Mouse (Mus musculus) limb, embryonic 10.5 days (tissue): ENCODE results near the gene Mslnl. TPM values are rescaled to one million over a fixed set of nuclear protein-coding genes. Genes with fewer than 3 reads are reported as not detected.

ENCODE experiments used
- DNase-seq: peaks from one replicate; pipeline ENCODE4 v3.0.0-alpha.2; 2017; ENCODE audit warnings: low spot score
- H3K27ac ChIP-seq: fragments of 300-500 bp; sonication (generic); 2 replicates; pipeline ENCODE4 v1.5.1; 2016; ENCODE audit warnings: mild to moderate bottlenecking
- H3K27me3 ChIP-seq: fragments of 300-500 bp; sonication (generic); 2 replicates; pipeline ENCODE4 v1.6.1; 2016; ENCODE audit warnings: low read depth, mild to moderate bottlenecking; ENCODE audit not compliant: poor library complexity, severe bottlenecking
- H3K36me3 ChIP-seq: fragments of 300-500 bp; sonication (generic); 2 replicates; pipeline ENCODE4 v1.6.1; 2016; ENCODE audit warnings: mild to moderate bottlenecking, moderate library complexity
- H3K4me1 ChIP-seq: fragments of 300-500 bp; sonication (generic); 2 replicates; pipeline ENCODE4 v1.6.1; 2016
- H3K4me3 ChIP-seq: fragments of 300-500 bp; sonication (generic); 2 replicates; pipeline ENCODE4 v1.5.1; 2016; ENCODE audit warnings: mild to moderate bottlenecking, moderate library complexity
- H3K9me3 ChIP-seq: fragments of 300-500 bp; sonication (generic); replicated peaks from 2 replicates; pipeline ENCODE4 v1.6.1; 2016; ENCODE audit warnings: mild to moderate bottlenecking
- WGBS: fragments of 180-500 bp; shearing (Covaris S2); methylation state at CpG from one replicate; pipeline ENCODE4 v1.1.7; 2016; 5-methylcytosine and 5-hydroxymethylcytosine counted together
- polyA plus RNA-seq: library from polyadenylated mRNA; unstranded; fragments of >200 nt; fragmentation: Nextera tagmentation; extraction: Ambion mirVana; gene quantifications from 2 replicates; pipeline ENCODE4 v1.2.1, GENCODE M21; 2016

The Mslnl gene
- polyA plus RNA-seq, 1 experiment from 2014 or later = not detected

DNA sequence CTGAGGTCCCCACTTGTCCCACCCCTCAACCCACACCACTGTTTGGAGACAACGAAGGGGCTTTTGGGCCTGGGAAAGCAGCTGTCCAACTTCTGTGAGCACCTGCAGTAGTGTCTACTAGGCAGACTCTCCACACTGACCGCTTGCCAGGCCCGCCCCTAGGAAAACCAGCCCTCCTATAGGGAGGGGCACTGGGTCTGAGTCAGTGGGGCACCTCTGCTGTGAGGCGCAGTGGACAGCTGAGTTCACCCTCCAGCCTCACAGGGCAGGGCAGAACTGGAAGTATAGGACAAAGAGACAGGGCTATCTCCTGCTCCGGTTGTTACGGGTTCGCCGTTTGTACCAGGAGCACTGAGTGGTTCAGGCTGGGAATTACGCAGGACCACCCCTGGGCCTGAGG, 18.4 kb downstream of the Mslnl start, which contains the start of gene Msln:
Msln (minus strand) TSS at position 138 of the 400 bp plus-strand sequence.
- WGBS = 85% methylated on average over 9 of the region's 9 CpGs
- no peak within 1 kb of the TSS for H3K4me3 ChIP-seq
- DNase-seq = no peak
- H3K27ac ChIP-seq = peak within 1 kb of the TSS; percentile 38
- no peaks in the 10 kb centered on the region for H3K27me3 ChIP-seq
- H3K36me3 ChIP-seq = no peaks in the 10 kb centered on the region
- H3K4me1 ChIP-seq = peaks cover 16% of the 10 kb centered on the region
- no peaks in the 10 kb centered on the region for H3K9me3 ChIP-seq

DNA sequence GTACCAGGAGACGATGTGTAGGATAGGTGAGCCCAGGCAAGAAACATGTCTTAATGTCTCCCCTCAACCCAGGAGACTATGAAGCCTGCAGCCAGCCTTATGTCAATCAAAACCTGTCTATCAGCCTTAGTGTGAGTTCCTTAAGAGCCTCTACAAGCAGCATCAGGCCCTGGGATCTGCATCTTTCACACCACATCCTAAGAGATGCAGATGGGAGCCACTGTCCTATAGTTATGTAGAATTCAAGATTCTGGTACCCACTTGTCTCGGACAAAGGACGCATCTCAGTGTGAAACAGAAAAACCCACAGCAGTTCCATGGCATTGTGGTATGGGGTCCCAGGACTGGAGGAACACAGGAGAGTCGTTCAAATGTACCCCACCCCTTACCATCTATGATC, 19.2 kb downstream of the Mslnl start:
- DNase-seq = no peak
- H3K36me3 ChIP-seq = no peaks in the 10 kb centered on the region
- H3K4me1 ChIP-seq = peaks cover 16% of the 10 kb centered on the region
- H3K27me3 ChIP-seq = no peaks in the 10 kb centered on the region
- peak overlapping the region; percentile 38; the same call in 1 of the 2 replicates for H3K27ac ChIP-seq
- WGBS = 89% methylated on average over 4 of the region's 4 CpGs
- H3K4me3 ChIP-seq = no peak overlapping the region
- H3K9me3 ChIP-seq = no peaks in the 10 kb centered on the region

DNA sequence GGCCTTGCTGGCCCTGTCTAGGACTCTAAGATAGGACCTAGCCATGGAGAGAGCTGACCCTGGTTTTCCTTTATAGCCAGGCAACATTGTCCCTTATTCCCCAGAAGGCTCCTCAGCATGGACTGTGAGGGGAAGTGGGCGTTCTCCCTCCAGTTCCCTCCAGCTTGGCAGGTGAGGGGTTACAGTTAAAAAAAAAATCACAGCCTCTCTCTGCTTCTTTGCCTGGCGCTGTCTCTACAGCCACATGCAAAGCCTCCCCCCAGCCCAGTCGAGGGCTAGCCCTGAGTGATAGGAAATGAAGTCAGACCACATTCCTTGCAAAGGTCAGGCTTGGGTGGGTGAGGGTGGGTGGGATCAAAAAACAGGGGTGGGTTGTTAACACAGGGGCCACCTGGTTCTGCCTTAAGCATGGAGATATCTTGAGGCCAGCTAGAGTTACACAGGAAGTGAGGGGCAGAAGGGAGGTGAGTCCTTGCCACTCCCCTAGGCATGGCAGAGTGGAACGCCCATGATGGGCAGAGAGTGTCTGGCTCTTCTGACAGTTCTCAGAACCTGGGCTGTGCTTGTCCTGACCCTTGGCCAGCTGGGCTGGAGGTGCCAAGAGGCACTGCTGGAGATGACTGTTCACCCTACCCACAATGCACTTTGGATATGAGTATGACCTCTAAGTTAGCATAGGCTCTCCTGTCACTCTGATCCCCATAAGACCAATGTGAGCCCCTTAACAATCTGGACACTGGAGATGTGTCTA, 20.0 kb downstream of the Mslnl start:
- 42% methylated on average over 4 of the region's 4 CpGs for WGBS
- peak overlapping the region; percentile 38 for H3K27ac ChIP-seq
- H3K4me3 ChIP-seq = no peak overlapping the region
- H3K27me3 ChIP-seq = no peaks in the 10 kb centered on the region
- no peaks in the 10 kb centered on the region for H3K9me3 ChIP-seq
- DNase-seq = no peak
- no peaks in the 10 kb centered on the region for H3K36me3 ChIP-seq
- peaks cover 16% of the 10 kb centered on the region for H3K4me1 ChIP-seq

DNA sequence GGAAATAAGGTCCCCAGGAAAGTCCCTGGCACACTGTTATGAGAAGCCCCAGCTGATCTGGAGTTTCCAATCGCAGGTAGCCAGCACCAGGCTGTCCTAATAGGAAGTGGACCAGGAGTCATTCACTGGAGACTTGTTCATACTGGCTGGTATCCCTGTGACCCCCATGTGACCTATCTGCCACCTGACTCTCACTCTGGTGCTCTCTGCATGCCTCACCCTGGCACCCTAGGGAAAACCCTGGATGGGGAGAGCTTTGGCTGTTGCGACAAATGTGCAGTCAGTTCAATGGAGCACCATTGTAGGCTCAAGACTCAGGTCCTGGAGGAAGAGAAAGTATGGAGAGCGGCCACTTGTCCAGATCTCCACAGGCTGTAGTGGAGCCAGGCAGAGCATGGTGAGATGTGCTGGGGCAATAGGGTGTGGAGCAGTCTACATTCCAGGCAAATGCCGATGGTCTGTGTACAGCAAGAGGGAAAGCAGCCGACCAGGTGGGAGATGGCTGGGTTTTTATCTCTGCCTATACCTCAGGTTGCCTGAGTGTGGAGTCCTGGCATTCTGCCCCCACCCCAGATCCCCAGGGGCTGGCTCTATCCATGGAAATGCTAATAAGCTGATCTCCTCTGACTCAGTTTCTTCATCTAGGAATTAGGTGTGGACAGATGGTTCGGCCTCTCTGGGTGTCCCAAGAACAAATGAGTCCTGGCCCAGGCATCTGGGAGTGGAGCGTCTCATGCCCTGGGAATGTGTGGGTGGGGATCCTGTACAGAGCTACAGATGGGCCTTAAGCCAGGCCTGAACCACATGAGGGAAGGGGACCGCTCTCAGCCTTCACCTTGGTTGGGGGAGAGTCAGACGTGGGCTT, 20.8 kb downstream of the Mslnl start:
- no peak overlapping the region for H3K27ac ChIP-seq
- WGBS = 86% methylated on average over 9 of the region's 9 CpGs
- H3K9me3 ChIP-seq = no peaks in the 10 kb centered on the region
- peaks cover 16% of the 10 kb centered on the region for H3K4me1 ChIP-seq
- H3K27me3 ChIP-seq = no peaks in the 10 kb centered on the region
- DNase-seq = no peak
- no peak overlapping the region for H3K4me3 ChIP-seq
- no peaks in the 10 kb centered on the region for H3K36me3 ChIP-seq

DNA sequence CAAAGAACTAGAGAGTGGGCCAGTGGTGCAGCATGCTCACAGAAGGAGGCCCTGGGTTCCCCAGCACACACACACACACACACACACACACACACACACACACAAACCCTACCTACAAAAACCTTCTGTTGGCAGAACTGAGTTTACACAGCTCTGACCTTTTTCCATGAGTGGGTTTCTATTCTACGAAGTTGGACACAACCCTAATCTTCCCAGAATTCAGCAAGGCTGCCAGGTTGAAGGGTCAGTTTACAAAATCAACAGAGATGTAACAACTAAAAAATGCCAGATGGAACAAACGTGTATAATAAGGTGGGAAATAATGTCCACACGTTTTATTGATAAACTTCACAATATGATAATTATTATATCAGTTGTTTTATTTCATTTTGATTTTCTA, 21.8 kb downstream of the Mslnl start:
- no peaks in the 10 kb centered on the region for H3K9me3 ChIP-seq
- no peaks in the 10 kb centered on the region for H3K36me3 ChIP-seq
- H3K27ac ChIP-seq = no peak overlapping the region
- 83% methylated on average over 3 of the region's 3 CpGs for WGBS
- H3K4me1 ChIP-seq = peaks cover 16% of the 10 kb centered on the region
- DNase-seq = no peak
- no peak overlapping the region for H3K4me3 ChIP-seq
- H3K27me3 ChIP-seq = no peaks in the 10 kb centered on the region

DNA sequence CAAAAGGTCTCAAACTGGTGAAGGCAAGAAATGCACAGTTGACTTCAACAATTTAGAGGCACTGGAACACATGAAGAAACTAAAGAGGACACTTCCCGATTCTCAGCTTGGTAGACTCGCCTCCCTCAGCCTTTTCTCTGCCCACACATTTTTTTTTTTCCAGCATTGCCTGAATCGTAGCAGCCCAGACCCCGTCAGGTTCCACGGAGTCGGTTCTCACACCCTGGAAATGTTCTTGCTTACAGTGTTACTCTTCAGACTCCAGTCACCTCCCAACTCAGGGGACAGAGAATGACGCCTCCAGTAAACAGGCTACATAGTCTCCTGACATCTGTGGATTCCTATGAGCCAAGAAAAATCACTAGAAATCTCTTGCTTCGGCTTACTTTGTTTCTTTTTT, 24.3 kb downstream of the Mslnl start:
- H3K4me1 ChIP-seq = peaks cover 14% of the 10 kb centered on the region
- no peaks in the 10 kb centered on the region for H3K27me3 ChIP-seq
- H3K36me3 ChIP-seq = no peaks in the 10 kb centered on the region
- no peak overlapping the region for H3K27ac ChIP-seq
- 80% methylated on average over 8 of the region's 8 CpGs for WGBS
- no peak for DNase-seq
- no peak overlapping the region for H3K4me3 ChIP-seq
- no peaks in the 10 kb centered on the region for H3K9me3 ChIP-seq

DNA sequence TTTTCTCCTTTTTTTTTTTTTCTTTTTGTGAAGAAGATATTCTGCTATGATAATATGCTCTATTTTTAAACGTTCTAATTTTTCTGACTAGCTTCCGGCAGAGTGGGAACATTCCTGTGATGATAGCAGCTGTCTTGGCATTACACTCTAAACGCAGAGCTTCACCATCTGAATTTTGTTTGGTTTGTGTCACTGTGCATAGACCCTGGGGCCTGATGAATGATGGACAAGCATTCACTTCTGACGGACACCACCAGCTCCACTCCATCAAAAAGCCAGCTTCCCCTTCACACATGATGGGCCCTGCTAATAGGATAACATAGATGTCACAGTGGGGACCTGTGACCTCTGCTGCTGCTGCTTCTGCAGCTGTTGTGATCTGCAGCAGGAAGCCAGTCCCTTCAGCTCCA, 25.7 kb downstream of the Mslnl start:
- Histone ChIP-seq H3K4me1 (peaks cover 9% of the 10 kb centered on the region), H3K9me3 (no peaks in the 10 kb centered on the region), H3K27ac (no peak overlapping the region), H3K4me3 (no peak overlapping the region), H3K36me3 (no peaks in the 10 kb centered on the region), H3K27me3 (no peaks in the 10 kb centered on the region)
- 66% methylated on average over 4 of the region's 4 CpGs for WGBS
- no peak for DNase-seq

DNA sequence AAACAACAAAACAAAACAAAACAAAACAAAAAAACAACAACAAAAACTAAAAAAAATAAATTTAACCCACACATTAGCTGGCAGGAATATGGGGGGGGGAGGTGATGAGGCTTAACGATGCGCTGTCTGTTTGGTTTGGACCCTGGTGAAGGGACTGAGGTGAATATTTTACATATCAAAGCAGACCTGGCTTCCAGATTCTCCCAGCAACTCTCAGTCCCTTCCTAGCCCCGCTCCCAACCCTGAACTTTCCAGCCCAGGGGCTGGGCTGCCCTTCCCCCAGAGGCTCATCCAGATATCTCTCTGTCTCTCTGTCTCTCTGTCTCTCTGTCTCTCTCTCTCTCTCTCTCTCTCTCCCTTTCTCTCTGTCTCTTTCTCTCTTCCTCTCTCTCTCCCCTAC, 26.7 kb downstream of the Mslnl start:
- H3K36me3 ChIP-seq = no peaks in the 10 kb centered on the region
- no peaks in the 10 kb centered on the region for H3K9me3 ChIP-seq
- no peak overlapping the region for H3K4me3 ChIP-seq
- H3K27me3 ChIP-seq = no peaks in the 10 kb centered on the region
- peaks cover 11% of the 10 kb centered on the region for H3K4me1 ChIP-seq
- no peak overlapping the region for H3K27ac ChIP-seq
- no peak for DNase-seq
- WGBS = 33% methylated on average over 3 of the region's 3 CpGs

DNA sequence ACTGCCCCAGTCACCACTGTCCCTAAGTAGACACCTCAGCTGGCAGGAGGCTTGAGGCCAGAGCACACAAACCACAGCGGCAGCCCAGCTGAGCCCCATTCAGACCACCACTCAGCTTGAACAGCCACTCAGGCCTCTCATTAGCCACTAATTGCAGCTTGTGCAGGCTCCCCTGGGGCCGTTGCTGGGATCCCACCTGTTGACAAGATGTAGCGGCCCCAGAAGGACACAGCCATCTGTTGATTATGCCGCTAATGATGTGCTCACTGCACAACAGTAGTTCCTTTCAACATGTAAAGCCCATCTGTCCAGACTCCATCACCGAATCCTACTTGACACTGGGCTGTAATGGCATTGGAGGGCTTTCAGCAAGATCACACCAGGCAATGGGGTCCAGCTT, 30.0 kb downstream of the Mslnl start:
- Histone ChIP-seq H3K4me1 (peaks cover 15% of the 10 kb centered on the region), H3K36me3 (no peaks in the 10 kb centered on the region), H3K27me3 (peaks cover 6% of the 10 kb centered on the region), H3K27ac (no peak overlapping the region), H3K4me3 (no peak overlapping the region), H3K9me3 (no peaks in the 10 kb centered on the region)
- DNase-seq = peak; percentile 61
- 47% methylated on average over 5 of the region's 5 CpGs for WGBS

DNA sequence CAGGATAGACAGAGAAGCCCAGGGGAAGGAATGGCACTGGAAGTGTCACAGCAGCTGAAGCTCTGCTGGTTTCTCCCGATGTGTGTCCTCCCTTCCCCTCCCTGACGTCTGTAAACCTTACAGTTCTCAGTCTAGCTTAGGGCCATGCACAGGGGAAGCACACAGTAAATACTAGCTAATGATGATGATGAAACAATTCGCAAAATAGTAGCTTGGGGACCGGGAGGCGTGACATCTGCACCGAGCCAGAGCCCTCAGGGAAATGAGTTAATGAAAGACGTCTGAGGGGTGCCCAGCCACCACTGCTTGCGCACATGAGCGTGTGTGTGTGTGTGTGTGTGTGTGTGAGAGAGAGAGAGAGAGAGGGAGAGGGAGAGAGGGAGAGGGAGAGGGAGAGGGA, 33.5 kb downstream of the Mslnl start:
- peaks cover 23% of the 10 kb centered on the region for H3K4me1 ChIP-seq
- H3K27ac ChIP-seq = no peak overlapping the region
- DNase-seq = no peak
- H3K27me3 ChIP-seq = peaks cover 6% of the 10 kb centered on the region
- WGBS = 56% methylated on average over 9 of the region's 9 CpGs
- no peaks in the 10 kb centered on the region for H3K36me3 ChIP-seq
- no peak overlapping the region; the same call in 1 of the 2 replicates for H3K4me3 ChIP-seq
- no peaks in the 10 kb centered on the region for H3K9me3 ChIP-seq

DNA sequence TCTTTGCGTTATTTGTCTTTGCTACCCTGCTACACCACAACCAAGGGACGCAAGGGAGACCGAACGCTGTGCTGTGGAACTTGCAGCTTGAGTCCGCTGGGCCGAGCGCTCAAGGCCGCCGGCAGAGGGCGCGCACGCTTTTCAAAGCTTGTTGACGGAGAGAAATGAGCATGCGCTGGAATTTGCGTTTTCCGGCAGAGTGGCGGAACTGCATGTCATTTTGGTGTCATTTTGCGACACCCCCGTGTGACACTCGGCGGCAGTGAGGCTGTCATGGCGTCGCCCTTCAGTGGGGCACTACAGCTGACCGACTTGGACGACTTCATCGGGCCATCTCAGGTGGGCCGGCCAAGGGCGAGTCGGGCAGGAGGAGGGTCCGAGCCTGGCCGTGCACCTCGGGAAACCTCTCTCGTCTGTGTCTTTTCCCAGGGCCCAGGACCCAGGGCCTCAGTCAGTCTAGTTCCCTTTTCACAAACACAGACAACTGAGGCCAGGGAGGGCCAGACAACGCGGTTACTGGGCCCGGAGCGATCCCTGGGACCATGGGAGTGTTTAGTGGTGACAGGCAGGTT, 37.8 kb downstream of the Mslnl start, which contains the start of gene Narfl:
Narfl (plus strand) TSS at position 228 of the 572 bp plus-strand sequence.
- Histone ChIP-seq H3K27ac (peak within 1 kb of the TSS; percentile 69), H3K36me3 (peaks cover 8% of the 10 kb centered on the region), H3K4me1 (peaks cover 23% of the 10 kb centered on the region), H3K27me3 (peaks cover 6% of the 10 kb centered on the region), H3K9me3 (no peaks in the 10 kb centered on the region), H3K4me3 (peak within 1 kb of the TSS; percentile 66)
- under 1% methylated on average over 37 of the region's 37 CpGs for WGBS
- peak; percentile 100 for DNase-seq

DNA sequence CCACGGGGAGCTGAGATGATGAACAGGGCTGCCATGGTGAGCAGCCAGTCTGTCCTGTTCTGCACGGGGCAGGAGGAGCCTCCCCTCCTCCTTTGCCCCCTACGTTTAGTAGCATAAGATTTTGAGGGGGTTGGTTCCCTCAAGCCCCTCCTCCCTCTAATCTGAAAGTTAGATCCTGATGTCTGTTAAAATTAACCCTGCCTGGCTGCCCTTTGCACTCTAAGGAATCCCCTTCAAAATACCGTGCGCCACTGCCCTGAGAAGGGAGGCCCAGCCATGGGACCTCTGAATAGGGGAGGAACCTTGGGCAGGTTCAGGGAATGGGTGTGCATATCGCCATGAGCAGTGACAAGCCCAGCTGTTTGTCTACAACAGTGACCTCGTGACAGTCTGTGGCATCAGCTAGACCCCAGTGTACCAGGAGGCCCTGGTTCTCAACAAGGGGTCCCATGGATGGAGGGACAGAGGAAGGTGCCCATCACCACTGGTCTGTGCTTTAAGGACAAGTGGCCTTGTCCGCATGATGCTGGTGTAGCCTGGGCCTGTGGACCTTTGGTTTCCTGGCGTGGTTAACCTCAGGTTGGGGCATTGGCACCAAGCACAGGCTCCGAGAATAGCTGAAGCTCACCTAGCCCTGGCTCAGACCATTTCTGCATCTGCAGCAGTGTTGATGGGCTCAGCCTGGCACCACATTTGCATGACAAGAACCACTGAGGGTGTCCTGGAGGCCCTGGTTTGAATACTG, 39.6 kb downstream of the Mslnl start:
- Histone ChIP-seq H3K27me3 (no peaks in the 10 kb centered on the region), H3K9me3 (no peaks in the 10 kb centered on the region), H3K4me1 (peaks cover 19% of the 10 kb centered on the region), H3K4me3 (no peak overlapping the region), H3K27ac (no peak overlapping the region), H3K36me3 (peaks cover 20% of the 10 kb centered on the region)
- 81% methylated on average over 10 of the region's 10 CpGs for WGBS
- no peak for DNase-seq
